Mouse (Mus musculus) liver, embryonic 12.5 days (tissue): ENCODE data around the gene Tada2b. TPM values are rescaled to one million over a fixed set of nuclear protein-coding genes. Genes with fewer than 3 reads are reported as not detected.

Source experiments
- ATAC-seq: fragments of 200-750 bp; cut with Nextera tagmentation; 2 replicates; pipeline ENCODE4 v1.8.0; 2017; ENCODE audit warnings: moderate number of reproducible peaks, mild to moderate bottlenecking, moderate library complexity
- H3K27ac ChIP-seq: fragments of 300-500 bp; sonication (generic); 2 replicates; pipeline ENCODE4 v1.5.1; 2016; ENCODE audit warnings: mild to moderate bottlenecking
- H3K27me3 ChIP-seq: fragments of 300-500 bp; sonication (generic); replicated peaks from 2 replicates; pipeline ENCODE4 v1.6.1; 2016; ENCODE audit warnings: mild to moderate bottlenecking, moderate library complexity
- H3K36me3 ChIP-seq: fragments of 300-500 bp; sonication (generic); 2 replicates; pipeline ENCODE4 v1.6.1; 2016; ENCODE audit warnings: mild to moderate bottlenecking, moderate library complexity
- H3K4me1 ChIP-seq: fragments of 300-500 bp; sonication (generic); 2 replicates; pipeline ENCODE4 v1.6.1; 2016
- H3K4me2 ChIP-seq: fragments of 300-500 bp; sonication (generic); 2 replicates; pipeline ENCODE4 v1.6.1; 2016; ENCODE audit warnings: mild to moderate bottlenecking, moderate library complexity
- H3K4me3 ChIP-seq: fragments of 300-500 bp; sonication (generic); 2 replicates; pipeline ENCODE4 v1.5.1; 2016; ENCODE audit warnings: mild to moderate bottlenecking, moderate library complexity
- H3K9ac ChIP-seq: fragments of 300-500 bp; sonication (generic); 2 replicates; pipeline ENCODE4 v1.6.1; 2016; ENCODE audit warnings: mild to moderate bottlenecking, moderate library complexity
- H3K9me3 ChIP-seq: fragments of 300-500 bp; sonication (generic); replicated peaks from 2 replicates; pipeline ENCODE4 v1.6.1; 2016; ENCODE audit warnings: mild to moderate bottlenecking, moderate library complexity
- WGBS: fragments of 180-500 bp; shearing (Covaris S2); methylation state at CpG from one replicate; pipeline ENCODE4 v1.1.7; 2016; ENCODE audit not compliant: insufficient replicate concordance; 5-methylcytosine and 5-hydroxymethylcytosine counted together
- polyA plus RNA-seq: library from polyadenylated mRNA; unstranded; fragments of >200 nt; fragmentation: Nextera tagmentation; extraction: Ambion mirVana; gene quantifications from 2 replicates; pipeline ENCODE4 v1.2.1, GENCODE M21; 2016

Tada2b gene
- polyA plus RNA-seq, 1 experiment from 2014 or later: 1.5 TPM

DNA sequence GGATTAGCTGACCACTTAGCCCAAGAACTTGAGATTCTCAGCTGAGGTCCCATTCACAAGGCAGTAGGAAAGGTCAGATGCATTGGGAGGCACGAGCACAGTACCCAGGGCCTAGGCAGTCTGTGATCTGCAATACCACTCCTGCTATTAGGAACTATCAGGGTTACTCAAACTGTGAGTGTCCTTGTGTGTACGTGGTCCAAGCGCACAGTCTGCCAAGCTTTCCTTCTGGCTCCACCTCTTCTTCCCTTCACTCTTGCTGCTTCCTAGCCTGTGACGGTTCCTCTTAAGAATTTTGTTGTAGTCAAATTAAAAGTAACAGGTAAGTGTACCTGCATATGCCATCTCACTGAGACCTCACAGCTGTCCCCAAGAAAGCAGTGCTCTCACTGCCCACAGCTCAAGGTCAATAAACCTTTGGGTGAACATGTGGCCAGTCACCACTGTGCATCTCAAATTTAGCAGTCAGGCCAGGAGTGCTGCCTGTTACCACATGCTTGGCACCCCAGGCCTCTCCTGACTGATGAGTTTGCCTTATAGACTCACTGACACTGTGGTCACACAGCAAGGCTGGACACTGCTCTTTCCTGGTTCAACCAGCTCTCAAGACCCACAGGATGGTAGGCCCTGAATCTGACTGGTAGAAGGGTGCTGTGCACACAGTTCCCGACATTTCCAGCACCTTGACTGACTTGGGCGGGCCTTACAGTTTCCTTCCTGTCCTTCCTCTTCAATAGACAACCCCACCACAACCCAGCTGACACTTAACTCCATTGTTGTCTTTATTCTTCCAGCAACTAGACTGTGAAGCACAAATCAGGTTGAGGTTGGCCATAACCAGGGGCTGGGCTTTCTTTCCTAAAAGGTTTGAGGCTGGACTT, 5.3 kb downstream of the Tada2b start:
- Histone ChIP-seq H3K27ac (no peak overlapping the region), H3K4me3 (no peak overlapping the region), H3K36me3 (peaks cover 41% of the 10 kb centered on the region), H3K9me3 (no peaks in the 10 kb centered on the region), H3K4me1 (peaks cover 49% of the 10 kb centered on the region), H3K4me2 (no peak overlapping the region), H3K27me3 (no peaks in the 10 kb centered on the region), H3K9ac (no peak overlapping the region)
- 64% methylated on average over 6 of the region's 6 CpGs for WGBS
- ATAC-seq: no peak

DNA sequence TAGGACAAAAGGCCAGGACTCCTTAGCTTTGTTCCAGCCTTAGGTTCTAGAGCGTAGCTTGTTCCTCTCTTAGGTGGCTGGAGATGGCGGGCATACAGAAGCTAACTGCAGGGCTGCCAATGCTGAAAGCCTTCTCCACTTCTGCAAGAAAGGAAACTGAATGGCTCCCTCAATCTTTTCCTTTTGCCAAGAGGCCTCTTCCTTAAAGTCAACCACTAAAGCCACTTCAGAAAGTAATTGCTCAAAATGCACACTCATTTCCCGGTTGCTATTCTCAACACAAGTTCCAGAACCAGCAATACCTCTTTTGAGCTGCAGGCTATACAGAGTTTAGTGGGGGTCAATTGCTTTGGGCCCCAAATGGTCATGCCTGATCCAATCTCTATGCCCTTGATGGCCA, 6.6 kb downstream of the Tada2b start:
- Histone ChIP-seq H3K4me1 (peaks cover 40% of the 10 kb centered on the region), H3K27me3 (no peaks in the 10 kb centered on the region), H3K4me3 (no peak overlapping the region), H3K9me3 (no peaks in the 10 kb centered on the region), H3K27ac (no peak overlapping the region), H3K36me3 (peaks cover 54% of the 10 kb centered on the region), H3K4me2 (no peak overlapping the region), H3K9ac (no peak overlapping the region)
- 49% methylated on average over 3 of the region's 3 CpGs for WGBS
- ATAC-seq: no peak

DNA sequence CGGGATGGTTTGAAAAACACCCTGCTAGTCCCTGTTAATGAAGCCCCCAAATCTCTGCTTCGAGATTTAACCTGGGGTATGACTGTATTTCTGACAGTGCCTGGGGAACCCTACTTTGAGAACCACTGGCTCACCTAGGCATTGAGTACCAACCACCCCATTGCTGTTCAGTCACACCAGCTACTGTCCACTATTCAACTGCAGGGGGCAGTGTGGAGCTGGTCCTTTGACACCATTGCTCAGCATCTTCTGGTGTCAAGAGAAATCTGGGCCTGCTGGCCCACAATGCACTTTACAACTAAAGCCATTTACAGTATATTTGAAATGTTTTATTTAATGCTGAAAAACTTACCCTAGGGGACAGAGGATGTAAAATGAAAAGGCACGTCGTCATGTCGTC, 9.8 kb downstream of the Tada2b start:
- Histone ChIP-seq H3K4me3 (no peak overlapping the region), H3K9ac (no peak overlapping the region), H3K27me3 (no peaks in the 10 kb centered on the region), H3K9me3 (no peaks in the 10 kb centered on the region), H3K36me3 (peaks cover 78% of the 10 kb centered on the region), H3K4me2 (no peak overlapping the region), H3K4me1 (peaks cover 9% of the 10 kb centered on the region), H3K27ac (no peak overlapping the region)
- ATAC-seq: peak; percentile 56; the same call in 1 of the 2 replicates
- 72% methylated on average over 5 of the region's 5 CpGs for WGBS

DNA sequence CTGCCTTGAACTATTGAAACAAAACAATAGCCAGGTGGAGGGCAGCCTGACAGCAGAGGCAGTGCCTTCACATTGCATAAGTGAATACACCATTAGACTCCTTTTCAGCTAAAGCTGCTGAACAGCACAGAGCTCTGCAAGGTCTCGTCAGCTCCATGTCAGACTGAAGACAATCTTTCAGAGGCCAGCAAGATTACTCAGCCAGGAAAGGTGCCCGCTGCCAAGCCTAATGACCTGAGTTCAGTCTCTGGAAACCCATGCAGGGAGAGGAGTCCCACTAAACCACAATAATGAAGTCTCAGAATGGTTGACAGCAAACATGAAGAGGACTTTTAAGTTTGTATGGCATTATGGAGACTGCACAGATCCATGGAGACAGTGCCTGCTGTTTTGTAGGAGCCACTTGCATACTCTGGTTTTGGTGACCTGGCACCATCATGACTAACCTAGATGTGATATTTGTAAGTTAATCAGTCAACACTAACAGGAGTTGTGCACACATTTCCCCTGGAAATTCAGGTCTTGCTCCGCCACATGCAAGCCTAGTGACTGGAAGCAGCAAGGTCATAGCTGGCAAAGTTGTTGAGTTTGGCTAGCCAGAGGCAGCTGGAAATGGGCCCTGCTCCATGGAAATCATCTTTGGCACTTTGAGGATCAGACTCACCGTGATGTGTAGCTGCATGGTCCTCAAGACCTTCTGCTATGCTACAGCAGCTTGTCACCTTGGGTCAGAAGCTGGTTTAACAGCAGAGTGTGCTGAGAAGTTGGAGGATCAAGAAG, 11.0 kb downstream of the Tada2b start:
- Histone ChIP-seq H3K4me1 (peaks cover 2% of the 10 kb centered on the region; the same call in 1 of the 2 replicates), H3K27ac (no peak overlapping the region), H3K36me3 (peaks cover 87% of the 10 kb centered on the region), H3K4me3 (no peak overlapping the region), H3K27me3 (no peaks in the 10 kb centered on the region), H3K4me2 (no peak overlapping the region), H3K9ac (no peak overlapping the region), H3K9me3 (no peaks in the 10 kb centered on the region)
- ATAC-seq: no peak
- WGBS: 80% methylated on average over 4 of the region's 4 CpGs

DNA sequence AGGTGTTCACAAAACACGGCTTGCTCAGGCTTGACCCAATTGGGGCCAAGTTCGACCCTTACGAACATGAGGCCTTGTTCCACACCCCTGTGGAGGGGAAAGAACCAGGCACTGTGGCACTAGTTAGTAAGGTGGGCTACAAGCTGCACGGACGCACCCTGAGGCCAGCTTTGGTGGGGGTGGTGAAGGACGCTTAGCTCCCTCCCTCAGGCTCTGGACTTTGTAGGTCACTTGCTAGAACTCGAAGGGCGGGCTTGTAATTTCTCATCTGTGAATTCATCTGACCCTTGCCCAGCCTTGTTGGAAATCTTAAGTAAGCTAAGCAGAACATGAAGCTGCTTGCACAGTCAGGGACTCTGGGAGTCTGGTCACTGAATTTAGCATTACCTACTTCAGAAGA, 12.9 kb downstream of the Tada2b start:
- Histone ChIP-seq H3K36me3 (peaks cover 93% of the 10 kb centered on the region), H3K4me2 (no peak overlapping the region), H3K9me3 (no peaks in the 10 kb centered on the region), H3K4me1 (peaks cover 17% of the 10 kb centered on the region), H3K27me3 (no peaks in the 10 kb centered on the region), H3K27ac (no peak overlapping the region), H3K4me3 (no peak overlapping the region), H3K9ac (no peak overlapping the region)
- no peak for ATAC-seq
- 86% methylated on average over 8 of the region's 8 CpGs for WGBS

DNA sequence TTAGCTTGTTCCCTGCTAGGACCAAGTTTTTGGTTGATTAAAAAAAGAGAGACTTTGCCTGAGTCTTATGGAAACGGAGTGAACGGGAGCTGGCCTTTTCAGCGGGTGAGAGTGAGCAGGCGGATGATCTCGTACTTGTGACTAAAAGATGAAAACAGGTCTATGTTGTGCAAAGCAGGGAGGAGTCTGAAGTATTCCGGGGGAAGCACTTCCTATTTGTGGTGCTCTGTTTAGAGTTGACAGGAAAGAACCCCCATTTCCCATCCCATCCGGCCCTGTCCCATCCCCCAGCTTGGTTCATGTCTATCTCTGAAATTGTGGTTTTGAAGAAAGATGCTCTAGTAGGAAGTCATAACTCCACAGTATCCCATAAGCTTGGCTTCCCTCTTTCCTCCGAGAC, 18.2 kb downstream of the Tada2b start:
- peak overlapping the region; percentile 96 for H3K4me2 ChIP-seq
- ATAC-seq: no peak
- H3K27me3 ChIP-seq: no peaks in the 10 kb centered on the region
- peak overlapping the region; percentile 88 for H3K9ac ChIP-seq
- peaks cover 43% of the 10 kb centered on the region for H3K36me3 ChIP-seq
- H3K4me3 ChIP-seq: peak overlapping the region; percentile 97
- H3K27ac ChIP-seq: peak overlapping the region; percentile 76; the same call in 1 of the 2 replicates
- H3K9me3 ChIP-seq: no peaks in the 10 kb centered on the region
- H3K4me1 ChIP-seq: peaks cover 42% of the 10 kb centered on the region
- 4% methylated on average over 8 of the region's 8 CpGs for WGBS

DNA sequence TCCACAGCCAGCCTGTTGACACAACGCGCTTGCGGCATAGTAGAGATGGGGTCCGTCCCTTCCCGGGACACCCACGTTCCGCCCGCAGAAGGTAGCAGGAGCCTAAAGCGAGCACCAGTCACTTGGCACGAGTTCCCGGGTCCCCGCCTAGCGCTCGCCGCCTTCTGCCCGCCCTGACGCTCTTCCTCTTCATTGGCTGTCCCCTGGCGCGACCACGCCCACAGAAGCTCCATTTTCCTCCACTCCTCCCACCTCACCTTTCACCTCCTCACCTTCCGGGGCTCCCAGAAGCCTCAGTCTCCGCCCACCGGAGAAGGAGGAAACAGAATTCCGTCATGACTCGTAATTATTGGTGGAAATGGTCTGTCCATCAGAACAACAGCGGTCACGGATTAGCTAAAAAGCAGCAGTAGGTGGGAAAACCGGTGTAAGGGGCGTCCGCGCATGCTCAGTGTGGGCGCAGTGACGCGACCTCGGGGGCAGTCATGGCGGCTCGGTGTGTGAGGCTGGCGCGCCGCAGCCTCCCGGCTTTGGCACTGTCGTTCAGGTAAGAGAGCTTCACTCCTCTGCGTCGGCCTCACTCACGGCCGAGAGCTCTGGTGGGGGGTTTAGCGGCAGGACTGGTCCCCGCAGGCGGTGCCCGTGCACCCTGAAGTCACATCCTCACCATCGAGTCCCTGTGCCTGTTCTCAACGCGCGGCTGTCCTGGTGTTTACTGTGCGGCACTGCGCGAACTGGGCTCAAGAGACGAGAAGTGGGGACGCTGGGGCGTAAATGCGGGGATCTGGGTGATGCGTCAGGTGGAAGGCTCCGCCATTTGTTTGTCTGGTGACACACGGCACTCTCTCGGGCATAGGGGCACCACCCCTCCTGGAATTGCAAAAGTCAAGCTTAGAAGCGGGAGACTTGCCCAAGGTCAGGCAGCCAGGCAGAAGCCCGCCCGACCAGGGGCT, 19.1 kb downstream of the Tada2b start, which contains the start of gene Grpel1:
TSS of gene Grpel1 (plus strand) at position 290 of the 953 bp plus-strand sequence.
- peak within 1 kb of the TSS; percentile 97 for H3K4me3 ChIP-seq
- H3K9me3 ChIP-seq: no peaks in the 10 kb centered on the region
- H3K4me2 ChIP-seq: peak within 1 kb of the TSS; percentile 96
- under 1% methylated on average over 68 of the region's 68 CpGs for WGBS
- no peaks in the 10 kb centered on the region for H3K27me3 ChIP-seq
- H3K36me3 ChIP-seq: peaks cover 34% of the 10 kb centered on the region
- peaks cover 42% of the 10 kb centered on the region for H3K4me1 ChIP-seq
- peak within 1 kb of the TSS; percentile 76 for H3K27ac ChIP-seq
- ATAC-seq: peak; percentile 96
- H3K9ac ChIP-seq: peak within 1 kb of the TSS; percentile 88

DNA sequence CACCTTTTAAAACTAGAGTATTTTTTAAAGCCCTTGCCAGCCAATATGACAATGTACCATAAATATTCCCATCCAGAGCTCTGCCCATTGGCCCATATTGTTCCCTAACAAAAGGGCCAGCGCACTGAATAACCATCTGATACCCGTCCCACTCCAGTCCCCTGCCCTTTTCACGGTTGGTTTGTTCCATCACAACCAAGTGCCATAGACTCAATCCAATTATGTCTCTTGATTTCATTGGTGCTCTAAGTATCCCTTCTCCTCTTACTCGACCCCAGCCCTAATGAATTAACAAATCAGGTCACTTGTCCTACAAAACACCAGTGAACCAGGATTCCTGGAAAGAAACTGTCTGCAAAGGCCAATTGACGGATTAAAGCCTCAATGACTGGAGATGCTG, 20.7 kb downstream of the Tada2b start:
- Histone ChIP-seq H3K4me1 (peaks cover 42% of the 10 kb centered on the region), H3K27ac (no peak overlapping the region), H3K36me3 (peaks cover 18% of the 10 kb centered on the region), H3K4me3 (no peak overlapping the region), H3K9me3 (no peaks in the 10 kb centered on the region), H3K4me2 (0 out of 2 replicates have a peak overlapping the region, but pooled peaks have one; percentile 96), H3K27me3 (no peaks in the 10 kb centered on the region), H3K9ac (no peak overlapping the region)
- 69% methylated on average over 5 of the region's 5 CpGs for WGBS
- ATAC-seq: no peak

DNA sequence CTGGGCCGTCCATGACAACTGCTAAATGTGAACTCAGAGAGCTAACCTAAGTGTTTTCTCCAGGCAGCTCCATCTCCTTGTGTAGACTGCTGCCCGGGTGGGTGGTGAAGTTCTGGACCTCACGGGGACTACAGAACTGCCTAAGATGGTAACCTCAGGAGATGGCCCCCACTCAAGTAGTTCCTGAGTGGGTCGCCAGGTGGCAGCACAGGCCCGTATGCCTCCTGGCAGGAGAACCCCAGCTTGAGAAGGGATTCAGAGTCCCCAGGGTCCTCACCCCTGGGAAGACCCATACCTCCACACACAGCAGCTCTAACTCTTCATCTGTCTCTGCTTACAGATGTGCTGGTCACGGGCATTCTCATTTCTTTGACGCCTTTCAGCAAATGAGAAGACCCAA, 21.3 kb downstream of the Tada2b start:
- H3K4me1 ChIP-seq: peaks cover 38% of the 10 kb centered on the region
- WGBS: 13% methylated on average over 7 of the region's 7 CpGs
- no peak overlapping the region for H3K4me3 ChIP-seq

DNA sequence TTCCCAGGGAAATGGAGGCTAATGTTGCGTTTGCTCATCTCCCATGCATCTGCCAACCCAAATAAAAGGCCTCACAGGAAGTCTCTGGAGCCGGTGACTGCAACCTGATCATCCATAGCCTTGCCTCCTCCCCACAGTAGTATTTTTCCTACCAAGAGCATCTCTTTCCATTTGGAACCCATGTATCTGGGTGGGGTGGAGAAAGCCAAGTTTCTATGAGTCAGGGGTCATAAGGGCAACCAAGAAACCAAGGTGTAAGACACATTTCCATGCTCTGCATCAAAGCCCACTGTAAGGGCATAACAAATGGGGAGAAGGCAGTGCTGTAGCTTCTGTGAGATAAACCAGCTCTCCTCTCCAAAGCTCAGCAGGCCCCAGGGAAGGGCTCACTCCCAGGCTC, 22.9 kb downstream of the Tada2b start:
- H3K9me3 ChIP-seq: no peaks in the 10 kb centered on the region
- H3K4me1 ChIP-seq: peaks cover 26% of the 10 kb centered on the region
- peaks cover 16% of the 10 kb centered on the region for H3K27me3 ChIP-seq
- no peak overlapping the region for H3K4me2 ChIP-seq
- no peak overlapping the region for H3K27ac ChIP-seq
- no peak overlapping the region for H3K4me3 ChIP-seq
- no peak for ATAC-seq
- H3K36me3 ChIP-seq: no peaks in the 10 kb centered on the region
- 55% methylated on average over 2 of the region's 2 CpGs for WGBS
- H3K9ac ChIP-seq: no peak overlapping the region

More for the DNA sequence above, 21.3 kb downstream of the Tada2b start:
- H3K4me2 ChIP-seq: no peak overlapping the region
- no peak for ATAC-seq
- 0 out of 2 replicates have a peak, but pooled peaks cover under 1% of the 10 kb centered on the region for H3K27me3 ChIP-seq
- H3K9me3 ChIP-seq: no peaks in the 10 kb centered on the region
- peaks cover 13% of the 10 kb centered on the region; the same call in 1 of the 2 replicates for H3K36me3 ChIP-seq
- H3K27ac ChIP-seq: no peak overlapping the region
- H3K9ac ChIP-seq: no peak overlapping the region

DNA sequence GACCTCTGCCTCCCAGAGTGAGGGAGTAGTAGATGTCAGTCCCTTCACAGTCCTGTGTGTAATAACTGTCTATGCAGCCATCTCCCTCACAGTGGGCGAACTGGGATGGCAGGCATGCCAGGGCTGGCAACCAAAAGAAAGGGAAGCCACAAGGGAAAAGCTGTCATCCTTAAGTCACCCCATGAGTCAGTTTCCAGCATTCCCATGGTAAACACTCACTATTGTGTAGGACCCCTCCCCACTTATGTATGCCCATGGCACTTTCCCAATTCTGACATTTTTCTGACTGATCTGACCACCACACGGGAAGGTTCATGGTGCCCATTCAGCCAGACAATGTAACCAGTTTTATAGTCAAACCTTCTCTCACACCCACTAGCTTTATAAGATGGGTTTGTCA, 23.4 kb downstream of the Tada2b start:
- Histone ChIP-seq H3K9ac (no peak overlapping the region), H3K4me1 (peaks cover 21% of the 10 kb centered on the region), H3K4me2 (no peak overlapping the region), H3K27me3 (peaks cover 20% of the 10 kb centered on the region), H3K27ac (no peak overlapping the region), H3K9me3 (no peaks in the 10 kb centered on the region), H3K4me3 (no peak overlapping the region), H3K36me3 (no peaks in the 10 kb centered on the region)
- WGBS: 63% methylated on average over 2 of the region's 2 CpGs
- no peak for ATAC-seq
